Mouse (Mus musculus) lung, postnatal 0 days (tissue): ENCODE measurements around the gene Smim26.

Experiments used
- CTCF ChIP-seq: IDR thresholded peaks from 2 replicates; pipeline ENCODE4 v1.5.1; 2016; ENCODE audit warnings: antibody characterized with exemption, mild to moderate bottlenecking
- EP300 ChIP-seq: IDR thresholded peaks from 2 replicates; pipeline ENCODE4 v1.6.1; 2016; ENCODE audit warnings: antibody characterized with exemption, mild to moderate bottlenecking, control low read depth

DNA sequence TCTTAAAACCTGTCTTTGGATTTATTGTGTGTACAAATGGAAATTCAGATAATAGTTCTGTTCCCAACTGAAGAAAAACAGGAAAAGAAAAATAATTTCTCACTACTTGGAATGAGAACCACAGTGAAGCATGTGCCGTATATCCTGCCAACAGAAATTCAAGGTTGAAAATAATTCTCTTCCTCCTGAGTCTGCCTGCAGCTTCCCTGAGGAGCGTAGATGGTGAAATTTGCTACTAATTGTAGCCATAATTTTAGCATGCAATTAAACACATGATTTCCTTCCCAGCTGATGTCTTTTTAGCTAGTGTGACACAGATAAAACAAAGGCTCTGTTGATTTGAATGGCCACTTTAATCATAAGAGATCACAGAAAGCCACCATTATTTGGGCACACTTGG, 40.9 kb downstream of the Smim26 start:
- TF ChIP-seq CTCF: no peak
- no peak for TF ChIP-seq EP300
